Mouse (Mus musculus): ENCODE data around the gene Lrfn4.

DNA sequence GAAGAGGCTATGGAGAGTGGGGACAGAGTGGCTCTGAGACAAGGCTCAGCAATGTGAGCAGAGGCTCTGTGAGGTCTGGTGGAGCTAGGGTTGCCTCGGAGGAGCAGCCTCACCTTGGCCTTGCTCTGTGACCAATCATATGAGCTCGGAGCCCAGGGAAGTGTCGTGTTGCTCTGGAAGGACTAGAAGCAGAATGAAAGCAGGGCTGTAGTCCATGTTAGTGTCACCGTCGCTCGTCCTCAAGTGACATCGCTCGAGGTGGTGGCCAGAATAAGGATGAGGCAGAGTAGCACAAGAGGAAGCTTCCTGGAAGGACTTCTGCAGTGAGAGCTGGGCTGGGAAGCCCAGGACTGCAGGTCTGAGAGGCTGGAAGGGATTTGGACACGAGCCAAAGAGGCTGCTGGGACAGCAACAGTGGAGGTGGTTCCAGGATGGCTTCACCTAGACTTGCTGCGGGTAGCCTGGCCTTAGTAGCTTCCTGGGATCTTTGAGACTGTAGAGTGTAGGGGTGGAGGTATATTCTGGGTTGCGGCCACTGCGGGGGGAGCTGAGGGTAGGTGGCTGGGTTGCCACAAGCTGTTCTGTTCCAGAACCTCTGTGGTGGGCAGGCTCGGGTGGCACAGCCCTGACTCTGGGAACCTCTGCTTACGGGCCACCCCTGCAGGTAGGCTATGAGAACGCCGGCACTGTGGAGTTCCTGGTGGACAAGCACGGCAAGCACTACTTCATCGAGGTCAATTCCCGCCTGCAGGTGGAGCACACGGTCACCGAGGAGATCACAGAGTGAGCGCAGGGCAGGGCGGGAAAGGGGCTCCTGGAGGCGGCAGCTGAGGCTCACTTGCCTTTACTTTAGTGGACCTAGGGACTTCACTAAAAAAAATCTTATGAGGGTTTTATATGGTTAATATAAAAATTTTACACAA lies 11.4 kb downstream of the Lrfn4 start:
- TF ChIP-seq CTCF (IDR thresholded peaks at IDR 0.05; ENCODE audit: control insufficient read depth, insufficient read depth, insufficient read length): no peak
- no peak for TF ChIP-seq USF1 (IDR thresholded peaks at IDR 0.05; ENCODE audit: low read depth)
- TF ChIP-seq MAX (IDR thresholded peaks at IDR 0.05): no peak
- no peak for TF ChIP-seq CEBPB (IDR thresholded peaks at IDR 0.05; ENCODE audit: low read depth)
- no peak for TF ChIP-seq MYOD1 (IDR thresholded peaks at IDR 0.05; ENCODE audit: control insufficient read depth, insufficient read length, low read depth)
- TF ChIP-seq MYOG (IDR thresholded peaks at IDR 0.05; ENCODE audit: control insufficient read depth, extremely low read depth, insufficient read length): no peak
- no peak for TF ChIP-seq FOSL1 (IDR thresholded peaks at IDR 0.05; ENCODE audit: insufficient read depth, low read length, poor library complexity, severe bottlenecking)

Measured in C2C12 (cell line).